Mouse (Mus musculus) midbrain, embryonic 14.5 days (tissue): ENCODE measurements around the gene Rpusd2. TPM values are rescaled to one million over a fixed set of nuclear protein-coding genes. Genes with fewer than 3 reads are reported as not detected.
A peak's percentile ranks its signal among the peaks of the same experiment; 100 is the strongest.

ENCODE experiments used
- ATAC-seq: fragments of 200-750 bp; cut with Nextera tagmentation; 2 replicates; pipeline ENCODE4 v1.8.0; 2017; ENCODE audit warnings: moderate number of reproducible peaks, moderate library complexity; ENCODE audit not compliant: low FRiP score, low TSS enrichment
- DNase-seq: peaks from one replicate; pipeline ENCODE4 v3.0.0-alpha.2; 2015
- H3K27ac ChIP-seq: fragments of 300-500 bp; sonication (generic); replicated peaks from 2 replicates; pipeline ENCODE4 v1.5.1; 2014; ENCODE audit warnings: mild to moderate bottlenecking, low read depth, low read length, moderate library complexity
- H3K27me3 ChIP-seq: fragments of 300-500 bp; sonication (generic); 2 replicates; pipeline ENCODE4 v1.6.1; 2014; ENCODE audit warnings: low read length, control low read depth, mixed read lengths; ENCODE audit not compliant: control insufficient read depth, insufficient read depth
- H3K36me3 ChIP-seq: fragments of 300-500 bp; sonication (generic); 2 replicates; pipeline ENCODE4 v1.6.1; 2014; ENCODE audit warnings: low read length, control low read depth; ENCODE audit not compliant: control insufficient read depth, insufficient read depth
- H3K4me1 ChIP-seq: fragments of 300-500 bp; sonication (generic); 2 replicates; pipeline ENCODE4 v1.6.1; 2014; ENCODE audit warnings: mild to moderate bottlenecking, antibody characterized with exemption, low read length, control low read depth; ENCODE audit not compliant: control insufficient read depth, insufficient read depth
- H3K4me2 ChIP-seq: fragments of 300-500 bp; sonication (generic); 2 replicates; pipeline ENCODE4 v1.6.1; 2014; ENCODE audit warnings: mild to moderate bottlenecking, low read length, moderate library complexity
- H3K4me3 ChIP-seq: fragments of 300-500 bp; sonication (generic); replicated peaks from 2 replicates; pipeline ENCODE4 v1.5.1; 2014; ENCODE audit warnings: low read depth, low read length
- H3K9ac ChIP-seq: fragments of 300-500 bp; sonication (generic); replicated peaks from 2 replicates; pipeline ENCODE4 v1.6.1; 2014; ENCODE audit warnings: mild to moderate bottlenecking, low read length, moderate library complexity
- H3K9me3 ChIP-seq: fragments of 300-500 bp; sonication (generic); 2 replicates; pipeline ENCODE4 v1.6.1; 2016; ENCODE audit warnings: low read length, control low read depth, mixed read lengths; ENCODE audit not compliant: control insufficient read depth
- WGBS: fragments of 180-500 bp; shearing (Covaris S2); extraction: QIAGEN DNeasy Blood & Tissue Kit; methylation state at CpG from one replicate; pipeline ENCODE4 v1.1.7; 2014; 5-methylcytosine and 5-hydroxymethylcytosine counted together
- polyA plus RNA-seq: library from polyadenylated mRNA; unstranded; fragments of >200 nt; fragmentation: Nextera tagmentation; extraction: Ambion mirVana; gene quantifications from 2 replicates; pipeline ENCODE4 v1.2.1, GENCODE M21; 2014

Gene Rpusd2
- polyA plus RNA-seq: 4.5 and 5.0 TPM in 2 replicates

- Histone ChIP-seq H3K4me2 (peak within 1 kb of the TSS; percentile 77), H3K4me1 (peaks cover 8% of the 10 kb centered on the region), H3K9ac (peak within 1 kb of the TSS; percentile 82), H3K9me3 (no peaks in the 10 kb centered on the region), H3K4me3 (peak within 1 kb of the TSS; percentile 93), H3K27ac (peak within 1 kb of the TSS; percentile 92), H3K27me3 (no peaks in the 10 kb centered on the region), H3K36me3 (peaks cover 25% of the 10 kb centered on the region)
- WGBS: under 1% methylated on average over 49 of the region's 49 CpGs
- DNase-seq (peak; percentile 98), ATAC-seq (peak; percentile 94)
Observed at GRCm38 (mm10) chr2:119034656-119035396, at the start of gene Rpusd2. Gene Rpusd2, plus strand, starts transcription at chr2:119034790.

DNA sequence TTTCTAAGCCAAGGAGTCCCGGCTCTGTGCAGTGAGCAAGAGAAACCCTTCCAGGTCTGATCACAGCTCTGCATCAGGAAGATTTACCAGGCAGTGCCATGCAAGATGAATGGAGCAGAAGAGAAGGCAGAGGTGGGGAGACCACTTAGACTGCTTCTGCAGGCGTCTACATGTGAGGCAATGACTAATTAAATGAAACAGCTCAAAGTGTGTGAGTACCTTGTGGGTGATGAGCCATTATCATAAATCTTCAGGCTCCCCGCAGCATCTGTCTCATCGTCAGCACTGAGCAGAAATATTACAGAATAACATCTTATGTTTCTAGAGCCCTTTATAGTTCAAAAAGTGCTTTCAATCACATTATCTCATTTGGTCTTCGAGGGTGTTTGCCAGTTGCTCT is 39.1 kb upstream of the Rpusd2 start:
- no peak overlapping the region for H3K9ac ChIP-seq
- H3K36me3 ChIP-seq: no peaks in the 10 kb centered on the region
- no peak overlapping the region for H3K27ac ChIP-seq
- no peaks in the 10 kb centered on the region for H3K27me3 ChIP-seq
- peaks cover 22% of the 10 kb centered on the region for H3K4me1 ChIP-seq
- DNase-seq: no peak
- ATAC-seq: no peak
- H3K4me2 ChIP-seq: no peak overlapping the region
- no peaks in the 10 kb centered on the region for H3K9me3 ChIP-seq
- H3K4me3 ChIP-seq: no peak overlapping the region
- 57% methylated on average over 5 of the region's 5 CpGs for WGBS

GRCm38 (mm10) chr2:118995919-118996797 is 38.4 kb upstream of the Rpusd2 start:
- H3K9ac ChIP-seq: no peak overlapping the region
- ATAC-seq: peak; percentile 46; the same call in 1 of the 2 replicates
- H3K36me3 ChIP-seq: no peaks in the 10 kb centered on the region
- peaks cover 22% of the 10 kb centered on the region for H3K4me1 ChIP-seq
- DNase-seq: peak; percentile 63
- WGBS: 31% methylated on average over 16 of the region's 16 CpGs
- H3K9me3 ChIP-seq: no peaks in the 10 kb centered on the region
- no peak overlapping the region for H3K4me2 ChIP-seq
- H3K27ac ChIP-seq: peak overlapping the region; percentile 37; the same call in 1 of the 2 replicates
- H3K27me3 ChIP-seq: no peaks in the 10 kb centered on the region
- H3K4me3 ChIP-seq: no peak overlapping the region

GRCm38 (mm10) chr2:118996798-118997105 is 37.8 kb upstream of the Rpusd2 start:
- H3K36me3 ChIP-seq: no peaks in the 10 kb centered on the region
- ATAC-seq (no peak), DNase-seq (peak; percentile 20)
- H3K4me2 ChIP-seq: no peak overlapping the region
- H3K9ac ChIP-seq: no peak overlapping the region
- no peak overlapping the region for H3K27ac ChIP-seq
- WGBS: 14% methylated on average over 1 of the region's 1 CpGs
- H3K27me3 ChIP-seq: no peaks in the 10 kb centered on the region
- no peak overlapping the region for H3K4me3 ChIP-seq
- no peaks in the 10 kb centered on the region for H3K9me3 ChIP-seq
- H3K4me1 ChIP-seq: peaks cover 22% of the 10 kb centered on the region

- 83% methylated on average over 6 of the region's 6 CpGs for WGBS
- H3K4me1 ChIP-seq: peaks cover 22% of the 10 kb centered on the region
- no peaks in the 10 kb centered on the region for H3K9me3 ChIP-seq
- no peak overlapping the region for H3K9ac ChIP-seq
- no peaks in the 10 kb centered on the region for H3K36me3 ChIP-seq
- ATAC-seq (no peak), DNase-seq (no peak)
- H3K4me2 ChIP-seq: no peak overlapping the region
- no peaks in the 10 kb centered on the region for H3K27me3 ChIP-seq
- no peak overlapping the region for H3K4me3 ChIP-seq
- no peak overlapping the region for H3K27ac ChIP-seq
Observed at GRCm38 (mm10) chr2:118998115-118998866, 36.3 kb upstream of the Rpusd2 start.

DNA sequence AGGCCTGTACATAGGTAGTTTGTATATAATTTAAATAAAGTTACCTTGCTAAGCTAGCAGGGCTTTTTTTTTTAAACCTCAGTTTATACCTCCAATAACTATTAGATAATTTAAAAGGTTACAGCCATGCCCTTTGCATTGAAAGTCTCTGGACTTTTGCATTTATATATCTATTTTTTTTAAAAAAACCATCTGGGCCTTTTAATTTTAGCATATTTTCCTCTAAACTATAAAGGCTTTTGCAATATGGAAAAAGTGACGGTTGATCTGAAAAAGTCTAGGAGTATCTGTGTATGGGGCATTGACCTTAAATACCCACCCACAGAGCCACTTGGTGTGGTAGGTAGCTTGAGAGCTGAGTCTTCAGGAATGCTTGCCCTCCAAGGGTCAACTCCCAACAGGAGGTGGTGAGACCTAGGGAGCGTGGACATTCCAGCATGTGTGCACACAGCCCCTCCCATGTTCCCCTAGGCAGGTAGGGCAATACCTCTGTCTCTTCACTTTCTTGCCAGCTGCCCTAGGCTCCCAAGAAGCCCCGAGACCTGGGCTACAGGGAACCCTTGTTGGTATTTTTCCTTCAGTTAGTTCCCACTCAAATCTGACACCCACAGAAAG is 35.5 kb upstream of the Rpusd2 start:
- Histone ChIP-seq H3K4me2 (no peak overlapping the region), H3K27me3 (no peaks in the 10 kb centered on the region), H3K27ac (no peak overlapping the region), H3K9ac (no peak overlapping the region), H3K36me3 (no peaks in the 10 kb centered on the region), H3K9me3 (no peaks in the 10 kb centered on the region), H3K4me1 (peaks cover 22% of the 10 kb centered on the region), H3K4me3 (no peak overlapping the region)
- 46% methylated on average over 3 of the region's 3 CpGs for WGBS
- DNase-seq (no peak), ATAC-seq (no peak)

DNA sequence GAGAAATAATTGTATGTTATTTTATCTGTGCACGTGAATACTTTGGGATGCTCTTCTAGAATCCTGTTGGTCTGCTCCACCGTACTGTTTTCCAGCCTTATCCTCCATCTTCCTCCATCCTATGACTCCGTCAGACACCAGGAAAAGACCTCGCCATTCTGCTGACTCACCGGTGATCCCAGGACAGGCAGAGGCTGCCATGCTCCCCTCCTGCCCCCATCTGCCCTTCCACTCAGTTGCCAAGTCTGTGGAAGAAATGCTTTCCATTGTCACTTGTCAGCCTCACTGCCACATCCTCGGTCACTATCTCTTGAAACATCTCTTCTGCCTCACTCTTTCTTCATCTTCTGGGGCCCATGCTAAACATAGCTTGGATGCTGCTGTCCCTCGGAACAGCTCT is 27.7 kb upstream of the Rpusd2 start:
- DNase-seq: no peak
- WGBS: 88% methylated on average over 7 of the region's 7 CpGs

GRCm38 (mm10) chr2:119009376-119009775 is 25.2 kb upstream of the Rpusd2 start:
- ATAC-seq: no peak
- Histone ChIP-seq H3K4me2 (no peak overlapping the region), H3K4me1 (no peaks in the 10 kb centered on the region), H3K9me3 (no peaks in the 10 kb centered on the region), H3K27me3 (no peaks in the 10 kb centered on the region), H3K36me3 (no peaks in the 10 kb centered on the region), H3K4me3 (no peak overlapping the region), H3K27ac (no peak overlapping the region), H3K9ac (no peak overlapping the region)
- 94% methylated on average over 2 of the region's 2 CpGs for WGBS
- DNase-seq: no peak

More for the DNA sequence above, 27.7 kb upstream of the Rpusd2 start:
- H3K36me3 ChIP-seq: no peaks in the 10 kb centered on the region
- no peak overlapping the region for H3K4me3 ChIP-seq
- ATAC-seq: no peak
- no peak overlapping the region for H3K9ac ChIP-seq
- no peak overlapping the region for H3K27ac ChIP-seq
- H3K9me3 ChIP-seq: no peaks in the 10 kb centered on the region
- no peak overlapping the region for H3K4me2 ChIP-seq
- no peaks in the 10 kb centered on the region for H3K4me1 ChIP-seq
- no peaks in the 10 kb centered on the region for H3K27me3 ChIP-seq
